Mouse (Mus musculus): Measurements from ENCODE around the gene Aspdh.

Gene Aspdh

GRCm38 (mm10) chr7:44465111-44465510, at the start of gene Aspdh:
TSS of gene Aspdh (plus strand) at chr7:44465391.
- DNase-seq (ENCODE audit: extremely low read depth, low read depth): no peak

GRCm38 (mm10) chr7:44427666-44428065, 37.5 kb upstream of the Aspdh start:
- no peak for DNase-seq (ENCODE audit: extremely low read depth, low read depth)

GRCm38 (mm10) chr7:44428171-44428950, 36.8 kb upstream of the Aspdh start:
- DNase-seq (ENCODE audit: extremely low read depth, low read depth): no peak

GRCm38 (mm10) chr7:44428968-44429521, 36.1 kb upstream of the Aspdh start, which contains the start of gene Lrrc4b:
TSS of gene Lrrc4b (plus strand) at chr7:44429018.
- no peak for DNase-seq (ENCODE audit: extremely low read depth, low read depth)

GRCm38 (mm10) chr7:44429534-44430488, 35.4 kb upstream of the Aspdh start:
- no peak for DNase-seq (ENCODE audit: extremely low read depth, low read depth)

- DNase-seq (ENCODE audit: extremely low read depth, low read depth): no peak
Observed at GRCm38 (mm10) chr7:44432550-44432949, 32.6 kb upstream of the Aspdh start.

- peak; percentile 98 for DNase-seq (ENCODE audit: extremely low read depth, low read depth)
Observed at GRCm38 (mm10) chr7:44433371-44433770, 31.8 kb upstream of the Aspdh start.

- DNase-seq (ENCODE audit: extremely low read depth, low read depth): no peak
Observed at GRCm38 (mm10) chr7:44434089-44434488, 31.1 kb upstream of the Aspdh start.

- no peak for DNase-seq (ENCODE audit: extremely low read depth, low read depth)
Observed at GRCm38 (mm10) chr7:44435796-44436195, 29.4 kb upstream of the Aspdh start.

- DNase-seq (ENCODE audit: extremely low read depth, low read depth): no peak
Observed at GRCm38 (mm10) chr7:44436267-44436666, 28.9 kb upstream of the Aspdh start.

GRCm38 (mm10) chr7:44437188-44437587, 28.0 kb upstream of the Aspdh start:
- no peak for DNase-seq (ENCODE audit: extremely low read depth, low read depth)

GRCm38 (mm10) chr7:44437933-44438332, 27.3 kb upstream of the Aspdh start:
- no peak for DNase-seq (ENCODE audit: extremely low read depth, low read depth)

GRCm38 (mm10) chr7:44439696-44440095, 25.5 kb upstream of the Aspdh start:
- no peak for DNase-seq (ENCODE audit: extremely low read depth, low read depth)

- no peak for DNase-seq (ENCODE audit: extremely low read depth, low read depth)
Observed at GRCm38 (mm10) chr7:44440479-44440878, 24.7 kb upstream of the Aspdh start.

- DNase-seq (ENCODE audit: extremely low read depth, low read depth): no peak
Observed at GRCm38 (mm10) chr7:44441180-44441579, 24.0 kb upstream of the Aspdh start.

GRCm38 (mm10) chr7:44441648-44442109, 23.5 kb upstream of the Aspdh start:
- DNase-seq (ENCODE audit: extremely low read depth, low read depth): no peak

- no peak for DNase-seq (ENCODE audit: extremely low read depth, low read depth)
Observed at GRCm38 (mm10) chr7:44442407-44442821, 22.8 kb upstream of the Aspdh start.

- DNase-seq (ENCODE audit: extremely low read depth, low read depth): no peak
Observed at GRCm38 (mm10) chr7:44443268-44444173, 21.7 kb upstream of the Aspdh start.

- no peak for DNase-seq (ENCODE audit: extremely low read depth, low read depth)
Observed at GRCm38 (mm10) chr7:44444886-44445527, 20.2 kb upstream of the Aspdh start.

GRCm38 (mm10) chr7:44445528-44445923, 19.7 kb upstream of the Aspdh start:
- DNase-seq (ENCODE audit: extremely low read depth, low read depth): no peak

All from MEL-GATA-1-ER (cell line).